Mouse (Mus musculus) stomach, embryonic 15.5 days (tissue): ENCODE measurements around the gene Naa50. TPM values are rescaled to one million over a fixed set of nuclear protein-coding genes. Genes with fewer than 3 reads are reported as not detected.
A peak's percentile ranks its signal among the peaks of the same experiment; 100 is the strongest.

ENCODE experiments used
- ATAC-seq: fragments of 200-750 bp; cut with Nextera tagmentation; 2 replicates; pipeline ENCODE4 v1.8.0; 2017; ENCODE audit warnings: low read depth, moderate number of reproducible peaks, moderate TSS enrichment; ENCODE audit not compliant: insufficient read depth, low FRiP score
- H3K27ac ChIP-seq: fragments of 300-500 bp; sonication (generic); 2 replicates; pipeline ENCODE4 v1.5.1; 2015; ENCODE audit warnings: mild to moderate bottlenecking, inconsistent platforms
- H3K27me3 ChIP-seq: fragments of 300-500 bp; sonication (generic); replicated peaks from 2 replicates; pipeline ENCODE4 v1.6.1; 2015; ENCODE audit warnings: inconsistent platforms
- H3K36me3 ChIP-seq: fragments of 300-500 bp; sonication (generic); 2 replicates; pipeline ENCODE4 v1.6.1; 2015; ENCODE audit warnings: inconsistent platforms
- H3K4me1 ChIP-seq: fragments of 300-500 bp; sonication (generic); 2 replicates; pipeline ENCODE4 v1.6.1; 2015; ENCODE audit warnings: inconsistent platforms
- H3K4me2 ChIP-seq: fragments of 300-500 bp; sonication (generic); 2 replicates; pipeline ENCODE4 v1.6.1; 2015; ENCODE audit warnings: mild to moderate bottlenecking, inconsistent platforms
- H3K4me3 ChIP-seq: fragments of 300-500 bp; sonication (generic); replicated peaks from 2 replicates; pipeline ENCODE4 v1.5.1; 2015; ENCODE audit warnings: inconsistent platforms
- H3K9ac ChIP-seq: fragments of 300-500 bp; sonication (generic); 2 replicates; pipeline ENCODE4 v1.6.1; 2015; ENCODE audit warnings: inconsistent platforms
- H3K9me3 ChIP-seq: fragments of 300-500 bp; sonication (generic); 2 replicates; pipeline ENCODE4 v1.6.1; 2016; ENCODE audit warnings: inconsistent platforms
- WGBS: fragments of 180-500 bp; shearing (Covaris S2); methylation state at CpG from one replicate; pipeline ENCODE4 v1.1.7; 2015; 5-methylcytosine and 5-hydroxymethylcytosine counted together
- polyA plus RNA-seq: library from polyadenylated mRNA; unstranded; fragments of >200 nt; fragmentation: Nextera tagmentation; extraction: Ambion mirVana; gene quantifications from 2 replicates; pipeline ENCODE4 v1.2.1, GENCODE M21; 2015

Naa50 gene
- polyA plus RNA-seq, 1 experiment from 2014 or later: 110 TPM

DNA sequence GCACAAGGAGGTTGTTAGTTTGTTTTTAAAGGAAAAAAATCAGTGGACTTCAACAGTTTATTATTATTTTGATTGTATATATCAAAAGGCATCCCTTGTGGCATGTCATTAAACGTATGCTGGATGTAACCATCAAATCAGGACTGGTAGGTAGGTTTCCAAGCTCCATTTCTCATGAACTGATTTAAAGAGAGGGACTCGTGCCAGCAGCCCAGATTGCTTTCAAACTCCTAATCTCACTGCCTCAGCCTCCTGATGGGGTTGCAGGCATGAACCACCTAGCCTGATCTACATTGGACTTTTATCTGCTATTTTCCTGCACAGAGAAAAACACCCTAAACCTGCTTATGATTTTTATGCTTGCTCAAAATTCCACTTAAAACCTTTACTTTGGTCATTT, 15.8 kb upstream of the Naa50 start:
- no peak overlapping the region for H3K4me3 ChIP-seq
- H3K9me3 ChIP-seq: no peaks in the 10 kb centered on the region
- no peak overlapping the region for H3K4me2 ChIP-seq
- H3K36me3 ChIP-seq: no peaks in the 10 kb centered on the region
- no peaks in the 10 kb centered on the region for H3K4me1 ChIP-seq
- no peak overlapping the region for H3K27ac ChIP-seq
- H3K27me3 ChIP-seq: no peaks in the 10 kb centered on the region
- 80% methylated on average over 2 of the region's 2 CpGs for WGBS
- no peak overlapping the region for H3K9ac ChIP-seq
- ATAC-seq: no peak

- Histone ChIP-seq H3K27me3 (no peaks in the 10 kb centered on the region), H3K4me1 (no peaks in the 10 kb centered on the region), H3K9ac (no peak overlapping the region), H3K4me3 (no peak overlapping the region), H3K36me3 (no peaks in the 10 kb centered on the region), H3K4me2 (no peak overlapping the region), H3K9me3 (no peaks in the 10 kb centered on the region), H3K27ac (no peak overlapping the region)
- ATAC-seq: no peak
- WGBS: 75% methylated on average over 1 of the region's 1 CpGs
These were observed 14.9 kb upstream of the Naa50 start for GRCm38 (mm10) chr16:44124713-44125112.

DNA sequence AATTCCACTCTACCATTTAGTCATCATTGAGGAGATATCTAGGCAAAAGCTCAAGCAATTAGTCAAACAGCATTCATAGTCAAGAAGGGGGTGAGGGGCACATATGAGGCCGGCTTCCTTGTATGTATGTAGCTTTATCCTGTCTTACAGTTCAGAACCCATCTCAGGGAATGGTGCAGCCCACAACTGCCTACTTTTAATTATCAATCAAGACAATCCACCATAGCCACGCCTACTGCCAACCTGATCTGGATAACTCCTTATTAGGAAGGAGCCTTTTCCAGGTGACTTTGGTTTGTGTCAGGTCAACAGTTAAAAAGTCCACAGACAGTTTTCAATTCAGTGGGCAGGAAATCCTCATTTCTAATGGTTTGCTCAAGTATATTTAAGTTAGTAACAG, 14.2 kb upstream of the Naa50 start:
- no peak overlapping the region for H3K27ac ChIP-seq
- H3K27me3 ChIP-seq: no peaks in the 10 kb centered on the region
- 90% methylated on average over 2 of the region's 2 CpGs for WGBS
- H3K4me3 ChIP-seq: no peak overlapping the region
- no peaks in the 10 kb centered on the region for H3K9me3 ChIP-seq
- no peaks in the 10 kb centered on the region for H3K36me3 ChIP-seq
- no peak for ATAC-seq
- no peak overlapping the region for H3K9ac ChIP-seq
- H3K4me2 ChIP-seq: no peak overlapping the region
- H3K4me1 ChIP-seq: no peaks in the 10 kb centered on the region

DNA sequence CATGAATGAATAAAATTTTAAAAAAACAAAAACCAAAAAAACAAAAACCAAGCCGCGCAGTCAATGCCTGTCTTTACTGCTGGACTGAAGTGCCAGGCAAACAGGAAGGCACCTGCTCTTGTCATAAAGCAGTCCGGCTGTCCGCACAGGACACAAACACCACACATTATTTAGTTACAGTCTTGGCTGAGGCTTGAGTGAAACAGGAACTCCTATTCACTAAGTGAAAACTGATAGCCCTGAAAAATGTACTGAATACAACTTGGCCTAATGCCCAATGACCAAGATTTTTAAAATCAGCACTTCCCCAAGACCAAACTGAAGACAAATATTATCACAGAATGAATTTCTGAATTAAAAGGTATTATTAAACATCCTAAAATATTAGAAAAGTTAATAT, 13.2 kb upstream of the Naa50 start:
- Histone ChIP-seq H3K27me3 (no peaks in the 10 kb centered on the region), H3K9me3 (no peaks in the 10 kb centered on the region), H3K4me2 (no peak overlapping the region), H3K36me3 (no peaks in the 10 kb centered on the region), H3K27ac (no peak overlapping the region), H3K4me1 (no peaks in the 10 kb centered on the region), H3K9ac (no peak overlapping the region), H3K4me3 (no peak overlapping the region)
- WGBS: 71% methylated on average over 4 of the region's 4 CpGs
- ATAC-seq: no peak

GRCm38 (mm10) chr16:44132300-44132699, 7.3 kb upstream of the Naa50 start:
- Histone ChIP-seq H3K36me3 (no peaks in the 10 kb centered on the region), H3K27me3 (no peaks in the 10 kb centered on the region), H3K4me1 (0 out of 2 replicates have a peak, but pooled peaks cover 2% of the 10 kb centered on the region), H3K9me3 (no peaks in the 10 kb centered on the region), H3K4me2 (no peak overlapping the region), H3K9ac (no peak overlapping the region), H3K27ac (no peak overlapping the region), H3K4me3 (no peak overlapping the region)
- WGBS: 75% methylated on average over 4 of the region's 4 CpGs
- no peak for ATAC-seq

GRCm38 (mm10) chr16:44133187-44133586, 6.4 kb upstream of the Naa50 start:
- no peaks in the 10 kb centered on the region for H3K9me3 ChIP-seq
- no peak for ATAC-seq
- no peak overlapping the region for H3K4me2 ChIP-seq
- H3K9ac ChIP-seq: no peak overlapping the region
- H3K27ac ChIP-seq: no peak overlapping the region
- 0 out of 2 replicates have a peak, but pooled peaks cover 4% of the 10 kb centered on the region for H3K4me1 ChIP-seq
- H3K4me3 ChIP-seq: no peak overlapping the region
- H3K36me3 ChIP-seq: no peaks in the 10 kb centered on the region
- 67% methylated on average over 3 of the region's 3 CpGs for WGBS
- H3K27me3 ChIP-seq: no peaks in the 10 kb centered on the region

DNA sequence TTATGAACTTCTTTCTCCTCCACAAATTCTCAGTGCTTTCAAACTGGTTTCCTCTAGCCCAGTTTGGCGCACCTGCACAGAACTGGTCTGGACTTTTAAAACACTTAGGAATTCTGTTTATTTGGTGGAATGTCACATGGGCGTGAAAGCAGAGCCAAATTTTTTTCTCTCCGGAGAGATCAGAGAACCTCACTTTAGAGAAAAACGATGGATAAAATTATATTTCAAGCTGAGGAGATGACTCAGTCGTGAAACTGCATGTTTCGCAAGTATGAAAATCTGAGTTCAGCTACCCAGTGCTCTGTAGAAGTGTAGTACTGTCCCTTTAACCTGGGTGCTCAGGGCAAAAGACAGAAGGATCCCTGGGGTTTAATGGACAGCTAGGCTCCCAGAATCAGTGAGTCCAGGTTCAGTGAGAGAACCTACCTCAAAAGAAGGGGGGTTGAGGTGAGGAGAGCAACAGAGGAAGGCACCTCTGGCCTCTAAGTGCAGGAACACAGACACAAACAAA, 3.1 kb upstream of the Naa50 start:
- Histone ChIP-seq H3K4me1 (0 out of 2 replicates have a peak, but pooled peaks cover 4% of the 10 kb centered on the region), H3K9ac (no peak overlapping the region), H3K9me3 (no peaks in the 10 kb centered on the region), H3K4me2 (no peak overlapping the region), H3K4me3 (no peak overlapping the region), H3K36me3 (no peaks in the 10 kb centered on the region), H3K27ac (no peak overlapping the region), H3K27me3 (no peaks in the 10 kb centered on the region)
- ATAC-seq: no peak
- 74% methylated on average over 6 of the region's 6 CpGs for WGBS

GRCm38 (mm10) chr16:44138377-44138978, 1.2 kb upstream of the Naa50 start:
- peak overlapping the region; percentile 96 for H3K4me3 ChIP-seq
- no peak for ATAC-seq
- 1% methylated on average over 24 of the region's 24 CpGs for WGBS
- H3K27ac ChIP-seq: peak overlapping the region; percentile 99
- H3K9ac ChIP-seq: peak overlapping the region; percentile 92
- no peaks in the 10 kb centered on the region for H3K9me3 ChIP-seq
- 0 out of 2 replicates have a peak, but pooled peaks cover 4% of the 10 kb centered on the region for H3K4me1 ChIP-seq
- H3K27me3 ChIP-seq: no peaks in the 10 kb centered on the region
- H3K4me2 ChIP-seq: peak overlapping the region; percentile 75
- H3K36me3 ChIP-seq: no peaks in the 10 kb centered on the region

DNA sequence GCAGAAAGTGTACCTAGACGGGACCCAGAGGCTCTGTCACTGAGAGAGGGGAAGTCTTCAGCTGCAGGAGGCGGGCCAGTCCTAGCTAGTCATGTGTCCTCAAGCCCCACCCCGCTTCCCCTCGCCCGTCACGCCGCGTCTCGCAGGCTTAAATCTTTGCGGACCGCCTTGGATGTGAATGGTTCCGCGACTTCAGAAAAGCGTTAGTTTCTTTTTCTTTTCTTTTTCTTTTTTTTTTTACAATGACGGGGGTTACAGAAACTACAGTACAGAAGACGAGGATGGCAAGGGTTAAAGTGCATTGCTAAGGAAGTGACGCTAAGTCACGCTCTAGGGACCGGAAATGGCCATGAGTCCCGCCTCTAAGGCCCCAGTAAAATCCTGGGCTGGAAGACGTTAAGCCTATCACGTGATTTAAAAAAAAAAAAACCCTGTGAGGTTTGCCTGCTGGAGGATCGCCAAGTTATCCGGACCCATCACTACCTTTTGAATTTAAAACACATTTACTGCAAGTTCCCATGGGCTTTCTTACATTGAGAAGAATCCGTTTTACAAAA, 573 bp upstream of the Naa50 start:
- Histone ChIP-seq H3K27ac (peak overlapping the region; percentile 99), H3K4me3 (peak overlapping the region; percentile 96), H3K9me3 (no peaks in the 10 kb centered on the region), H3K4me2 (peak overlapping the region; percentile 75), H3K36me3 (no peaks in the 10 kb centered on the region), H3K27me3 (no peaks in the 10 kb centered on the region), H3K9ac (peak overlapping the region; percentile 92), H3K4me1 (0 out of 2 replicates have a peak, but pooled peaks cover 2% of the 10 kb centered on the region)
- 1% methylated on average over 25 of the region's 25 CpGs for WGBS
- ATAC-seq: peak; percentile 79

- WGBS: under 1% methylated on average over 43 of the region's 44 CpGs
- Histone ChIP-seq H3K27me3 (no peaks in the 10 kb centered on the region), H3K4me3 (peak overlapping the region; percentile 96), H3K4me1 (0 out of 2 replicates have a peak, but pooled peaks cover 2% of the 10 kb centered on the region), H3K36me3 (no peaks in the 10 kb centered on the region), H3K27ac (peak overlapping the region; percentile 99), H3K4me2 (peak overlapping the region; percentile 75), H3K9me3 (no peaks in the 10 kb centered on the region), H3K9ac (peak overlapping the region; percentile 90)
- ATAC-seq: peak; percentile 71
These were observed 657 bp downstream of the Naa50 start for GRCm38 (mm10) chr16:44140186-44140787.

- Histone ChIP-seq H3K27me3 (no peaks in the 10 kb centered on the region), H3K4me3 (0 out of 2 replicates have a peak overlapping the region, but pooled peaks have one; percentile 4), H3K36me3 (no peaks in the 10 kb centered on the region), H3K9me3 (no peaks in the 10 kb centered on the region), H3K9ac (no peak overlapping the region), H3K4me1 (0 out of 2 replicates have a peak, but pooled peaks cover 2% of the 10 kb centered on the region), H3K27ac (no peak overlapping the region; the same call in 1 of the 2 replicates), H3K4me2 (peak overlapping the region; percentile 75)
- ATAC-seq: no peak
- 37% methylated on average over 6 of the region's 6 CpGs for WGBS
These were observed 1.9 kb downstream of the Naa50 start for GRCm38 (mm10) chr16:44141483-44141882.
